Comparison of ENCODE assay signal across 16 mouse cellular contexts in the genomic region with DNA sequence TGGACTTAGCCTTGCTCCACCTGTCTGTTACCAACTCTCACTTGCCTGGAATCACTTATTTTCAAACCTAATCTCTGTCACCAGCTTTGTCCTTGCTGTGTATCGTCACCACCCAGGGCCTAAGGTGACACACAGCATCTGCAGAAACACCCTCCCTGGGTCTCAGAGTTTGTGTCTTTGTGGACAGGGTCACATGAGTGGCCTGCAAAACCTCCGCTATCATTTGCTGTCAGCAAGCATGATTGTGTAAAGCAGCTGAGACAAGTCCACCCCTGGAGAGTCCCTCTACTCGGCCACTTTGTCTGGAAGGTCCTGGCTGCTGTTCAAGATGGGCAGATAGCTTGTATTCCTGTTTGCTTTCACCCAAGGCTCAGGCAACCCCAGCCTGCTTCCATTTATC.
"Had no signal": no experiment of that assay in that cellular context is flagged by ENCODE, and none has a peak within 500 bp of the region (broad histone marks: within the 10 kb centered on the region; RNA-seq: fewer than 3 reads in every experiment).

No protein-coding gene starts in this region.

- H3K27me3 ChIP-seq: neural tube, embryonic 13.5 days; stomach, embryonic 15.5 days had no signal

- H3K4me3 ChIP-seq: midbrain, embryonic 10.5 days; midbrain, embryonic 12.5 days; myocyte; neural tube, embryonic 13.5 days; stomach, embryonic 15.5 days had no signal

- H3K27ac ChIP-seq: midbrain, embryonic 10.5 days; midbrain, embryonic 12.5 days; neural tube, embryonic 13.5 days; stomach, embryonic 15.5 days; stomach, postnatal 0 days had no signal

- H3K9me3 ChIP-seq: midbrain, embryonic 10.5 days; midbrain, embryonic 12.5 days; neural tube, embryonic 13.5 days; stomach, embryonic 15.5 days had no signal

- DNase-seq: lung, adult 18-20 months; lung, embryonic 14.5 days; lung, postnatal 10 days; lung, postnatal 4 days; midbrain, embryonic 14.5 days; right cerebral cortex, postnatal 14 days; thymus, adult 2 months; thymus, postnatal 25 days; thymus, postnatal 4 days had no signal

- H3K36me3 ChIP-seq: midbrain, embryonic 10.5 days; midbrain, embryonic 12.5 days; neural tube, embryonic 13.5 days; stomach, embryonic 15.5 days had no signal

- ATAC-seq: midbrain, embryonic 16.5 days had no signal

- H3K9ac ChIP-seq: lung, embryonic 14.5 days; midbrain, embryonic 12.5 days; neural tube, embryonic 13.5 days; stomach, embryonic 15.5 days had no signal

- H3K4me1 ChIP-seq: midbrain, embryonic 10.5 days; midbrain, embryonic 12.5 days; stomach, embryonic 15.5 days had no signal

- H3K4me2 ChIP-seq: lung, embryonic 14.5 days; midbrain, embryonic 12.5 days; neural tube, embryonic 13.5 days; stomach, embryonic 15.5 days had no signal
